Mouse (Mus musculus) left cerebral cortex, postnatal 14 days (tissue): ENCODE measurements at regions not wholly inside any gene's neighbourhood (a gene's known extent, or its start where the extent isn't known, plus 50 kb on each side); places are given as distances from the start of the nearest gene placed in this dataset.
A peak's percentile ranks its signal among the peaks of the same experiment; 100 is the strongest.

Source experiments
- DNase-seq, 2 experiments: peaks; one replicate each; pipeline ENCODE4 v3.0.0; 2021 to 2022; ENCODE audit warnings: low spot score in 2 of 2, mixed read lengths in 1 of 2
- intact Hi-C: fragments of 180-260 bp; cut with DNase I; formaldehyde crosslinking; loops from one replicate; pipeline ENCODE4 v1.15.1; 2025

GRCm38 (mm10) chr5:101326122-101326521 lies 338.7 kb downstream of the Nkx6-1 start:
- no peak for DNase-seq
- intact Hi-C loops, result no loop called here

GRCm38 (mm10) chr5:101323041-101323950 lies 341.5 kb downstream of the Nkx6-1 start:
- no peak for DNase-seq
- intact Hi-C loops, result no loop called here

- no peak for DNase-seq
- intact Hi-C loops, result no loop called here
These were observed 364.8 kb downstream of the Nkx6-1 start for GRCm38 (mm10) chr5:101299986-101300385.

GRCm38 (mm10) chr5:101298411-101298810 lies 366.4 kb downstream of the Nkx6-1 start:
- no peak for DNase-seq
- intact Hi-C loops, result no loop called here

GRCm38 (mm10) chr5:101297511-101298102 lies 367.2 kb downstream of the Nkx6-1 start:
- DNase-seq, result no peak
- intact Hi-C loops, result no loop called here

- intact Hi-C loops, result no loop called here
- DNase-seq, result peak in 1 of 2 experiments; percentile 6
These were observed 368.9 kb downstream of the Nkx6-1 start for GRCm38 (mm10) chr5:101295941-101296340.

GRCm38 (mm10) chr5:101294031-101294430 lies 370.8 kb downstream of the Nkx6-1 start:
- no peak for DNase-seq
- intact Hi-C loops, result no loop called here

- intact Hi-C loops, result no loop called here
- DNase-seq, result peak; percentile 13 to 29
These were observed 376.4 kb downstream of the Nkx6-1 start for GRCm38 (mm10) chr5:101288358-101288757.

- intact Hi-C loops, result no loop called here
- DNase-seq, result no peak
These were observed 378.9 kb downstream of the Nkx6-1 start for GRCm38 (mm10) chr5:101285941-101286340.

GRCm38 (mm10) chr5:101250474-101250873 lies 405.0 kb downstream of the Gpat3 start:
- intact Hi-C loops, result no loop called here
- no peak for DNase-seq

GRCm38 (mm10) chr5:101242651-101243050 lies 397.1 kb downstream of the Gpat3 start:
- intact Hi-C loops, result no loop called here

GRCm38 (mm10) chr5:101239298-101240118 lies 394.0 kb downstream of the Gpat3 start:
- intact Hi-C loops, result no loop called here
- no peak for DNase-seq

More at GRCm38 (mm10) chr5:101242651-101243050, 397.1 kb downstream of the Gpat3 start:
- DNase-seq, result peak; percentile 66 to 70

- intact Hi-C loops, result no loop called here
- DNase-seq, result no peak
These were observed 390.7 kb downstream of the Gpat3 start for GRCm38 (mm10) chr5:101236163-101236693.

- DNase-seq, result no peak
- intact Hi-C loops, result no loop called here
These were observed 376.9 kb downstream of the Gpat3 start for GRCm38 (mm10) chr5:101222390-101222789.

GRCm38 (mm10) chr5:101218082-101218481 lies 372.6 kb downstream of the Gpat3 start:
- no peak for DNase-seq

GRCm38 (mm10) chr5:101216837-101217571 lies 371.5 kb downstream of the Gpat3 start:
- no peak for DNase-seq
- intact Hi-C loops, result no loop called here

More at GRCm38 (mm10) chr5:101218082-101218481, 372.6 kb downstream of the Gpat3 start:
- intact Hi-C loops, result no loop called here

GRCm38 (mm10) chr5:101211974-101212373 lies 366.5 kb downstream of the Gpat3 start:
- no peak for DNase-seq
- intact Hi-C loops, result no loop called here

- no peak for DNase-seq
- intact Hi-C loops, result no loop called here
These were observed 362.6 kb downstream of the Gpat3 start for GRCm38 (mm10) chr5:101208150-101208549.

- DNase-seq, result no peak
These were observed 350.0 kb downstream of the Gpat3 start for GRCm38 (mm10) chr5:101195501-101195900.

More at GRCm38 (mm10) chr5:101195501-101195900, 350.0 kb downstream of the Gpat3 start:
- intact Hi-C loops, result no loop called here
